Mouse (Mus musculus): Measurements from ENCODE around the gene 4930579G24Rik. TPM values are rescaled to one million over a fixed set of nuclear protein-coding genes. Genes with fewer than 3 reads are reported as not detected.

Gene 4930579G24Rik
- polyA plus RNA-seq, 1 experiment, result 3.0 TPM

GRCm38 (mm10) chr3:79670556-79670955, 41.7 kb downstream of the 4930579G24Rik start:
- TF ChIP-seq GATA1 (IDR thresholded peaks at IDR 0.05; ENCODE audit: low read length), result no peak

DNA sequence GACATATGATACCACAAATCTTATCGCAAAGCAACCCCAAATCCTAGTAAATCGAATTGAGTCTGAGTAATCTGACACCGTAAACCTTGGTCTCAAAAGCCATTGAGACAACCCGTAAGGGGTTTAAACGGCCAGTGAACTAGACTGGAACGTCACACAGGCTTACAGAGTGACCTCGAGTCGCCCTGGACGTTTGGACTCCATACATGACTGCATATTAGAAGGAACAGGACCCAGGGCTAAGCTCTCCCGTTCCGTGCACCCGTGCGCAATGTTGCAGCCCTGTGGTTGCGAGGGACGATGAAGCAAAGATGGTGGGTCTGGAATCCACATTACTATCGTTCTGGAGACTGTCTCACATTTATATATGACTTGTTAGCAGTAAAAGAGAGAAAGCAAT, 43.3 kb downstream of the 4930579G24Rik start:
- TF ChIP-seq GATA1 (IDR thresholded peaks at IDR 0.05; ENCODE audit: low read length), result no peak

- no peak for TF ChIP-seq GATA1 (IDR thresholded peaks at IDR 0.05; ENCODE audit: low read length)
Observed at GRCm38 (mm10) chr3:79673082-79673481, 44.2 kb downstream of the 4930579G24Rik start.

DNA sequence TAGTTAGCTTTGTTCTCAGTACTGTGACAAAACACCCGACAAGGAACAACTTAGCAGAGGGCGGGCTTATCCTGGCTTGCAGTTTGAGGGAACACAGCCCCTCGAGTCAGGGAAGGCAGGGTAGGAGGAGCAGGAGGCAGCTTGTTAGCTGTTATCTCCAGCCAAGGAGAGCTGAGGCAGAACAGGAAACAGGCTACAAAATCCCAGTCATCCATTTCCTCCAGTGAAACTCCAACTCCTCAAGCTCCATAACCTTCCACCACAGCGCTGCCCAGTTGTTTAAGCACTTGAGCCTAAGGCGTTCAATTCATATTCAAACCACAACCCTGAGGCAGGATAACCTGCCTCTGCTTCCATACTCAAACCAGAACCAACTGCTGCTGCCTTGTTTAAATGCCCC, 45.8 kb downstream of the 4930579G24Rik start:
- no peak for TF ChIP-seq GATA1 (IDR thresholded peaks at IDR 0.05; ENCODE audit: low read length)

GRCm38 (mm10) chr3:79676411-79676810, 47.5 kb downstream of the 4930579G24Rik start:
- no peak for TF ChIP-seq GATA1 (IDR thresholded peaks at IDR 0.05; ENCODE audit: low read length)

Other genes with a start within 250 kb of the 4930579G24Rik start
- gene Fnip2, start 61.3 kb upstream of the 4930579G24Rik start, polyA plus RNA-seq (2012), result 2.1 and 2.2 TPM in 2 replicates
- 40.5 and 42.6 TPM in 2 replicates for gene Ppid, start 37.7 kb upstream of the 4930579G24Rik start, polyA plus RNA-seq (2012)
- gene Etfdh, start 421 bp downstream of the 4930579G24Rik start, polyA plus RNA-seq (2012), result 13.7 and 21.7 TPM in 2 replicates
- not detected in 2 replicates for gene Rxfp1, start 108.8 kb downstream of the 4930579G24Rik start, polyA plus RNA-seq (2012)
- gene Tmem144, start 223.7 kb downstream of the 4930579G24Rik start, polyA plus RNA-seq (2012), result 0.41 and 0.51 TPM in 2 replicates